Mouse (Mus musculus): ENCODE results near the gene Adrb1. TPM values are rescaled to one million over a fixed set of nuclear protein-coding genes. Genes with fewer than 3 reads are reported as not detected.

The Adrb1 gene
- 0.26 and 0.29 TPM in 2 replicates for polyA plus RNA-seq (2012; rRNA removed)

GRCm38 (mm10) chr19:56721387-56722211, at the start of gene Adrb1:
Gene Adrb1, plus strand, starts transcription at chr19:56722199.

Other genes with a start within 250 kb of the Adrb1 start
- gene Dclre1a, start 174.0 kb upstream of the Adrb1 start, polyA plus RNA-seq (2012; rRNA removed): 10.6 and 12.6 TPM in 2 replicates
- gene Nhlrc2, start 173.9 kb upstream of the Adrb1 start, polyA plus RNA-seq (2012; rRNA removed): 5.0 and 6.2 TPM in 2 replicates
- 2.6 and 2.8 TPM in 2 replicates for gene Ccdc186, start 100.0 kb downstream of the Adrb1 start, polyA plus RNA-seq (2012; rRNA removed)
- gene Tdrd1, start 104.0 kb downstream of the Adrb1 start, polyA plus RNA-seq (2012; rRNA removed): 0.02 and 0.06 TPM in 2 replicates
- 0.02 TPM in 1 of 2 replicates, not detected in the other for gene Vwa2, start 152.1 kb downstream of the Adrb1 start, polyA plus RNA-seq (2012; rRNA removed)

All from liver, embryonic 14 days (tissue).